Mouse (Mus musculus): Measurements from ENCODE around the gene Zscan29.

Zscan29 gene

DNA sequence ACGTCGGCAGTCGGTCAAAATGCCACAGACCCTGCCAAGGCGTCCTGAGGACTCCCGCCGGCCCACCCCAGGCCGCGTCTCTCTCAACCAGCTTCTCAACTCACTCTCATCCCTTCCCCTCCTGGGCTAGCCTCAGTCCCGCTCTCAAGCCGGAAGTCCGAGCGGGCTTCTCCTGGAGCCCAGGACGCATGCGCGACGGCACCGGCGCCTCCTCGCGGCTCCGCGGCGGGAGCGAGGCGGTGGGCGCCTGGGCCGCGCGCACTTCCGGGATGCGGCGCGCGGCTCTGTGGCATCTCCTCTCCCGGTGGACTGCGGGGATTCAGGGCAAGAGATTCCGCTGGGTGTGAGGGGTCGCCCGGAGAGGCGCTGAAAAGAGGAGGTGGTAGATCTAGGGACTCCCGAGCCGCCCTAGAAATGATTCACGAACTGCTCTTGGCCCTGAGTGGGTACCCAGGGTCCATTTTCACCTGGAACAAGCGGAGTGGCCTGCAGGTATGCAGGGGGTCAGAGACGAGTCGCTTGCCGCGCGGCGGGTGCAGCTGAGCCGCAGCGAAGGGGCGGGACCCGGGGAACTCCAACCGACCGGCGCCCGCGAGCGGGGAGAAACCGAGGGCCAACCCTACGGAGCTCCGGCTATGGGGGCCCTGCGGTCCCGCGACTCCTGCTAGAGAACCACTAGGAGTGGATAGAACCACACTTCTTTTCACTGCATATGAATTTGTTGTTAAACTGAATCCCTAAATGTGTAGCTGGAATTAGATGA lies at the start of gene Zscan29:
Gene Zscan29 (minus strand): TSS at position 146 of the 763 bp plus-strand sequence.
- peak; percentile 87 to 89 for DNase-seq (ENCODE audit: low spot score in 2 of 2)

DNA sequence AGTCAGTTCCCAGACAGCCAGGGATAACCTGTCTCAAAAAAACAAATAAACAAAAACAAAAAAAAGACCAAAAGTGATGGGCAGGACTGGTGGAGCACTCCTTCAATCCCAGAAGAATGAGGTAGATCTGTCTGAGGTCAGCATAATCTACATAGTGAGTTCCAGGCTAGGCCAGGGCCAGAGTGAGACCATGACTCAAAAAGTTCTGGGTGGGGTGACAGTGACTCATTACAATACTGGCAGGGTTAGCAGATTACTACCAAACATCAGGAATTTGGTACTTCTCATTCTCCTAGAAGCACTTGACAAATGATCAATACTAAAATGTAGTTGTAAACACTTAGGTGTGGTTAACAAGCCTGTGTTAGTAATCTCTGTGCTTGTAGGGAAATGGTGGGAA lies 49.1 kb upstream of the Zscan29 start:
- no peak for DNase-seq (ENCODE audit: low spot score in 2 of 2)

DNA sequence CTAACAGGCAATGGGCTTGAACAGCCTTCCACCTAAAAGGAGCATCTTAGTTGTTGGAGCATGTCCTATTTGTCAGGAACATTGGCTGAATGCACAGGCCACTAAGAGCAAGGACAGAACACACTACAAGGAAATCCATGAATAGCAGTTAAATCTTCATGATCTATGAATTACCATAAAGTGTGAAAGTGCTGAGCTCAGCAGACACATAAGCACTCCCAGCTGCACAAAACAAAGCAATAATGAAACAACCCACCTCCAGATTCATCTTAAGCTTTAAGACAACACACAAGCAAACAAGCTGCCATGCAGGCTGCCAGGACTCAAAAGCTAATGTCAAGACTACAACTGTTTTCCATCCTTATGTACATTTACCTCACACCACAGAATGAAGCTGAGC lies 48.3 kb upstream of the Zscan29 start:
- DNase-seq (ENCODE audit: low spot score in 2 of 2), result no peak

DNA sequence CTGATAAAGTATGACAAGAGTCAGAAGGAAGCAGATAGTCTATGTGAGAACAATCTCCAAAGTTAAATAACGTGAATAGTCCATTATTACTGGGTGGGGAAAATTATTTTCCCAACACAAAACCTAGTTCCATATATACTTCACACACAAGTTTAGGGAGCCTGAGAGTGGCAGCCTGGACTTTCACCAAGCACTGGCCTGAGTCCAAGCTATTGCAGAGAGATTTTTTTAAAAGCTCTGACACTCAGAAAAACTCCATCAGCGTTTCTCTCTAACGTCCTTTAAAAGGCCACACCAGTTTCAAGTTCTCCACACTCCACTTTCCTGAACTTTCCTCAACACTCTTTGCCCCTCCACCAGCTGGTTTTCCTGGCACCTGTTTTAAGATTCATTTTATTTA lies 43.6 kb upstream of the Zscan29 start:
- no peak for DNase-seq (ENCODE audit: low spot score in 2 of 2)

DNA sequence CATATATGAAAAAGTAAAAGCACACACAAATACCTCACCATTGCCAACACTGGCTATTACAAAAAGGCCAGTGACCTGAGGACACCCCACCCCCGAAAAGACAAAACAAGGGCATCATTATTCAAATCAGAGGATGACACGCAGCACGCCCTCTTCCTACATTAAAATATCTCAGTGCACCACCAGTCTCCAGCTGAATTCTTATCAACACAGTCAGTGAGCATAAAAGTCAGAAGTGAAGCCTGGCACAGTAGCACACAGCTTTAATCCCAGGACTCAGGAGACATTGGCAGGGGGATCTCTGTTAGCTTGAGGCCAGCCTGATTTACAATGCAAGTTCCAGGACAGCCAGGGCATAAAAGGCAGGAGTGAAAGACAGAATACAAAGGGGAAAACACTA lies 35.6 kb upstream of the Zscan29 start:
- no peak for DNase-seq (ENCODE audit: low spot score in 2 of 2)

DNA sequence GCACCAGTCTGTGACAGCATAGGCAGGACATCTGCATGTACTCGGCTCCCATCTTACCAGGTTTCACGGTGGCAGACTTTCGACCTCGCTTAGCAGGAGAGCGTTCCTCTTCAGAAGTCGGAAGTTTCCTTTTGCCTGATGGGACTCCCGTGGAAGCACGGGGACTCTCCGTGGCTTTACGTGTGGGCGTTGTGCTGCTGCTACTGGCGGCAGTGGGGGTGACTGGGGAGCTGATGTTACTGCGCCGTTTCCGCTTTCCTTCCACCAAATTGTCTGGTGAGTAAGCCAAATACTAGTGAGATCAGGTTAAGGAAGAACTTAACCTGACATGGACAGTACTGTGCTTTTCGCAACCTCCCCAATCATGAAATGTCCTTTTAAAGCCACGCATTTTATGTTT lies 33.4 kb upstream of the Zscan29 start:
- DNase-seq (ENCODE audit: low spot score in 2 of 2), result no peak

DNA sequence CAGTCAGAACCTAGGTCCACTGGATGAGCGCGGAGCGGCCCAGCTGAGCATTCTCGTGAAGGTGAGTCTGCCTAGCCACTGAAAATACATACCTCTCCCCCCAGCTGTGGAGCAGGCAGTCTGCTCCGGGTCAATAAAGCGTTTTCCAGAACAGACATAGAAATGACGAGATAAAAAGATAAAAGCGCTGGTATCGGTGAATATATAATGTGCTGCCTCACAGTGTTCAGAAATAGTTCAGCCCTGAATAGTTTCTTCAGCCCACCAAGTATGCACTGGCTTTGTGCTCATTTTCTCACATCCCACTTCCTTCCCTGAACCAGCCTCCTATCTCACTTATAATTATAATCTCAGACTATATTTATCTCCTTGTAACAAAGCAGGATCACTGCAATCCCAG lies 24.5 kb upstream of the Zscan29 start:
- no peak for DNase-seq (ENCODE audit: low spot score in 2 of 2)

DNA sequence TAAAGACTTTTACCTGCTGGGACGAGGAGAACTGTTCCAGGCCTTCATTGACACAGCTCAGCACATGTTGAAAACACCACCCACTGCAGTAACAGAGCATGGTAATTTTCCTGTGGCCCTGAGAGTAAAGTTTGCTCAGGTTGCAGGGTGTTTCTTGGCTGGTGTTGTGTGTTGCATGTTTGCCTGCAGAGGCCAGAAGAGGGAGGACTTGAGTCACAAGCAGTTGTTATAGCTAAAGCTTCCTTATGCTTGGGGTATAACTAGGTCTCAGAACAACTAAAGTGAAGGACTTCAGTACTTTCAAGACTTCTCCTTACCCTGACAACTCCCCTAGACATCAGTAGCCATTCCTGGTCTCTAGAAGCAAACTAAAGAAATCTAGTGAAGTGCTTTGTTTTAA lies 17.6 kb upstream of the Zscan29 start:
- DNase-seq (ENCODE audit: low spot score in 2 of 2), result no peak

DNA sequence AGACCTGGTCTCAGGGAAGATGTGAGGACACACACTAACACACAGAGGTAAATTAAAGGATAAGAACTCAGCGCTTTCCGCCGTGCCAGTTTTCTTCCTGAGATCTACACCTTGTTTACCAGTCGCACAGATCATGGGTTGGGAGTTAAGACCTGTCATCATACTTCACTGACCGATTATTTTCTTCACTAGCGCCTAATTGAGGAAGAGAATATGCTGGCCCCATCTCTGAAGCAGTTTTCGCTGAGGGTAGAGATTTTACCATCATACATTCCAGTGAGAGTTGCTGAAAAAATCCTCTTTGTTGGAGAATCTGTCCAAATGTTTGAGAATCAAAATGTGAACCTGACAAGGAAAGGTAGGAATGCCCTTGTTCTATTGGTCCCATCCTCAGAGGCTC lies 13.2 kb upstream of the Zscan29 start:
- DNase-seq (ENCODE audit: low spot score in 2 of 2), result no peak

DNA sequence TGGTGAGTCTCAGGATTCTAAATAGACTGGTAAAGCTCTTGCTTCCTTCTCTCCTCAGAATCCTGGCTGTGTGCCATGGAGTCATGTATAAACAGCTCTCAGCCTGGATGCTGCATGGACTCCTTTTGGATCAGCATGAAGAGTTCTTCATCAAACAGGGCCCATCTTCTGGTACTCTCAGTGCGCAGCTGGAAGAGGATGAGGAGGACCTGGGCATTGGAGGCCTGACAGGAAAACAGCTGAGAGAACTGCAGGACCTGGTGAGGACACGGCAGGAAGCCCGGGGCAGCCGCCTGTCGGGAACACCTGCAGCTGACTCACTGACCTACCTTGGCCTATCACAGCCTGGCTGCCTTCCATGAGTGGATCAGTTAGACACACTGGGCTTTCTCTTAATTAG lies 12.5 kb upstream of the Zscan29 start:
- no peak for DNase-seq (ENCODE audit: low spot score in 2 of 2)

DNA sequence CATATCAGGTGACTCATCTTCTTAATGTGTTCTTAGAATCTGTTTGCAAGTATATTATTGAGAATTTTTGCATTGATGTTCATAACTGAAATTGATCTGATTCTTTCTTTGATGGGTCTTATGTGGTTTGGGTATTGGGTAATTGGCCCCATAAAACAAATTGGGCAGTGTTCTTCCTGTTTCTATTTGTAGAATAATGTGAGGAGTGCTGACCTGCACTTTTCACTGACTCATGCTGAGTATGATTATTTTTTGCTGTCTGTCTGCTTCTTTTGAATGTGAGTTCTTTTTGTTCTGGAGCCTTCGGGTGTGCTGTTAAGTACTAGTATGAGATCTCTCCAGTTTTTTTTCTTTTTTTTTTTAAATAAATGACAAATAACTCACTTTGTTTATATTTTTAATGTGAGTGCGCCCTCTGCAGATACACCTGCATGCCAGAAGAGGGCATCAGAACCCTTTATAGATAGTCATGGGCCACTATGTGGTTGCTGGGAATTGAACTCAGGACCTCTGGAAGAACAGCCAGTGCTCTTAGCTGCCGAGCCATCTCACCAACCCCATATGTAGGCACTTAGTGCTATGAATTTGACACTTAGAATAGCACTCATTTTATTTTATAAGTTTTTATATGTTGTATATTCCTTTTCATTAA lies 8.0 kb upstream of the Zscan29 start:
- no peak for DNase-seq (ENCODE audit: low spot score in 2 of 2)

DNA sequence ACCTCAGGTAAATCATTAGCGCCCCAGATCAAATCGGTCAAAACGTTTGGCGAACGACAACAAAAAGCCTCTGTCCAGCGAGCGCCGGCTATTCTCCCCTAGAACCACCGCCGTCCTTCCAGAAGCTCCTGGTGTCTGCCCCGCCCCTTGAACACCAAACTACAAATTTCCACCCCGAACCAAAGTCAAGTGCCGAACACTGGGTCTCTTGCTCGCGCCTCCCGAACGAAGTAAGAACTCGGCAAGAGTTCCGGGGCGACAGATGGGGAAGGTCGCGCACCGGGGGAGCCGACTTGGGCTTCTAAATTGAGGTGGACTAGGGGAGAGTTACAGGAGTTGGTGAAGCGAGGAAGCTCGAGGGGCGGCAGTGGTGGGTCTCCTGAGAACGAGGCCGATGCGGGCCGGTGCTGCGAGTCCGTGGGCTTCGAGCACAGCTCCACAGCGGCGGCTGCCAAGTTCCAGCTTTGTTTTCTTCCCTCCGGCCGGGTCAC lies 399 bp downstream of the Zscan29 start, which contains the start of gene Tubgcp4:
Gene Tubgcp4 (plus strand): TSS at position 174 of the 491 bp plus-strand sequence.
- peak in 1 of 2 experiments; percentile 62 for DNase-seq (ENCODE audit: low spot score in 2 of 2)

DNA sequence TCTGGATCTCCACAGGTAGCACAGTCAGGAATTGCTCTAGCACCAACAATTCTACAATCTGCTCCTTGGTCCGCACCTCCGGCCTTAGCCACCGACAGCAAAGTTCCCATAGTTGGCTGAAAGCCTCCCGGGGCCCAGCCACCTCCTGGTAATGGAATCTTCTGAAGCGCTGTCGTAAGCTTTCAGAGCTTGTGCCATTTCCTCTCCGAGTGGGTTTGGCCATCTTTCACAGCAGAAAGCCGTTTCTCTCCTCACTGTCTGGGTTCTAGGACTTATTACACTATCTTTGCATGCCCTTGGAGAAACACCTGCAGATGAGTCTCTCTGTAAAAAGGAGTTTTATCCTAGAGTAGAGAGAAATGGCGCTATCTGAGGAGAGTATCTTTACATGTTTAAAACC lies 1.0 kb downstream of the Zscan29 start:
- DNase-seq (ENCODE audit: low spot score in 2 of 2), result no peak

DNA sequence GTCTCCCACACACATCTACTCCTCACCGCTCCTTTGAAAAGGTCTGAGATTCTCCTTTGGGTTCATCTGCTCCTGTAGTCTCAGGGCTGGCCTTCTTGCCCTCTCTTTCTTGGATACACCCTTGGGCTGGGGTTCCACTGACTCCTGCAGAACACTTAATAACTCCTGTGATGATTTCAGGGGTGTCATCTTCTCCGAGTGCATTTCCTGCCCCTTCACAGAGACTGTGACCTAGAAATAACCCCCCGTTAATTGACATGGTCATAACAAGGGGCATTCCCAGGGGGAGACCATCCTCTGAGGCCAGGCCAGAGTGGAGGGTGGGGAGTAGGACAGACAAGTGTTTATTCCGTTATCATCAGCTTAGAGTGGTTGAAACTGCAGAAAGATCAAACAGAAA lies 1.8 kb downstream of the Zscan29 start:
- no peak for DNase-seq (ENCODE audit: low spot score in 2 of 2)

DNA sequence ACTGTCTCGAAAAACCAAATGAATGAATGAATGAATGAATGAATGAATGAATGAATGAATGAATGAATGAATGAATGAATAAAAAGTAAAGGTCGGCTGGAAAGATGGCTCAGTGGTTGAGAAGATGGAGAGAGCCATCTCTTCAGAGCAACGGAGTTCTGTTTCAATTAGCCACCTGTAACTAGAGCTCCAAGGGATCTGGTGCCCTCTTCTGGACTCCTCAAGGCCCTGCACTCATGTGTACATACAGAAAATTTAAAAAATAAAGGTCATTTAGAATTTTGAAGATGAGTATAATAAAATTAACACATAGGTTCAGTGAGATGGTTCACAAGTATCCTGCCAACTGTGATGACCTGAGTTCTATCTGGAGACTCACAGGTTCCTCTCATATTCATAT lies 17.8 kb downstream of the Zscan29 start:
- no peak for DNase-seq (ENCODE audit: low spot score in 2 of 2)

DNA sequence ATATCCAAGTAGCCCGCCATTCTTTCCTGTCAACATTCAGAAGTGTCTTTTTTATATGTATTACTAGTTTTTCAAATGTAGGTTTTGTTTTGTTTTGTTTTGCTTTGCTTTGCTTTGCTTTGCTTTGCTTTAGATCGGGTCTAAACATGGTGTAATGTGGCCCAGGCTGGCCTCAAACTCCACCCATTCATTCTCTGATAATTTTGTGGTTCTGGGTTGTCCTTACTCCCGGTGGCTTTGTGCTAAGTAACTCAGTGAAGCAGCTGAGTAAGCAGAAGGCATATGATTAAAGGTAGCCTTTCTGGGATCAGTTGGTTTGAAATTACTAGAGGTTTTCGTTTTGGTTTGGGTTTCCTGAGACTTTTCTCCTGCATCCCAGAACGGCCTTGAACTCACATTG lies 21.2 kb downstream of the Zscan29 start:
- DNase-seq (ENCODE audit: low spot score in 2 of 2), result no peak

DNA sequence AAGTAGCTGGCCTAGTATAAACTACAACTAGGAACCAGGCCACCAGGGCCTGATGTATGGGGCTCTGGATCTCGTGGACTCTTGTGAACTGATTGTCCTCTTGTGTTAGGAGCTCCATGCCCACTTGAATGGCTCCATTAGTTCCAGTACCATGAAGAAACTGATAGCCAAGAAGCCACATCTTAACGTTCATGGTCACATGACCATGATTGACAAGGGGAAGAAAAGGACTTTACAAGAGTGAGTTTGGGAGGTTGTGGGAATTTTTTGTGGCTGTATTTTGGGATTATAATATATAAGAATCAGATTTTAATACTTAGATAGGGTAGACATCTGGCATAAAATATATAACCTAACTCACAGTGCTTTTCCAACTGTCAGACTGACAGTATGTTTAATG lies 28.5 kb downstream of the Zscan29 start:
- no peak for DNase-seq (ENCODE audit: low spot score in 2 of 2)

DNA sequence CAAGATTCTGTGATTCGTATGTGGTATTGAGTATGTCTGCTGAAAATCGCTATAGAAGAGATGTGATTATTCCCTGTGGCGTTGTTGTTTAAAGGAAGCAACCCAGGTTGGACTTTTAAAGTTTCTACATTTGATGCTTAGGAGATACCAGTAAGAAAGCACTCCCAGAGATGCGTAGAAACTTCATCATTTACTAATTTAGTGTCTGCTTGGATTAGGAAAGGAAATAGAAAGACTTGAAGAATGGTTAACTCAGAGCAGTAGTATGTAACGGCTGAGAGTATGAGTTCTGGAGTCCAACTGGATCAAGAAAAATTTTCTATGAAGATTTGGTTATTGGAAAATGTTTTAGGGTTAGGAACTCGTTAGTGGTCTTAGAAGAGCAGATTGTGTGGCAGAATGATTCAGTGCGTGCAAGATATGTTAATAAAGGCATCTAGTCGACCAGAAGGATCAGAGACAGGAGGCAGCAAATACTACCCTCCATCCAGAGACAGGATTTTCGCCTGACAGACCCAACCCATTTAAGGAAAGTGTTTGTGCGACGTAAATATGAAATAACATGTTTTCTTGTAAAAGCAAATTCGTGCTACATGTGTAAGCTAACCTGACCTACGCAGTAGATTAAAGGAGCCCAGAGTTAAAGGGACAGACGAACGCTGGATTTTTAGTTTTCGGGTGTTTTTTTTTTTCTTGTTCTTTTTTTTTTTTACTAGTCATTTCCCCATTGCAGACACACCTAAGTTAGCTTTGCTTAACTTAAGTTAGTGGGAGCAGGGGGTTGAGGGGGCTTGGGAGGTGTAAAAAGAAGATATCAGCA lies 29.5 kb downstream of the Zscan29 start:
- DNase-seq (ENCODE audit: low spot score in 2 of 2), result no peak

DNA sequence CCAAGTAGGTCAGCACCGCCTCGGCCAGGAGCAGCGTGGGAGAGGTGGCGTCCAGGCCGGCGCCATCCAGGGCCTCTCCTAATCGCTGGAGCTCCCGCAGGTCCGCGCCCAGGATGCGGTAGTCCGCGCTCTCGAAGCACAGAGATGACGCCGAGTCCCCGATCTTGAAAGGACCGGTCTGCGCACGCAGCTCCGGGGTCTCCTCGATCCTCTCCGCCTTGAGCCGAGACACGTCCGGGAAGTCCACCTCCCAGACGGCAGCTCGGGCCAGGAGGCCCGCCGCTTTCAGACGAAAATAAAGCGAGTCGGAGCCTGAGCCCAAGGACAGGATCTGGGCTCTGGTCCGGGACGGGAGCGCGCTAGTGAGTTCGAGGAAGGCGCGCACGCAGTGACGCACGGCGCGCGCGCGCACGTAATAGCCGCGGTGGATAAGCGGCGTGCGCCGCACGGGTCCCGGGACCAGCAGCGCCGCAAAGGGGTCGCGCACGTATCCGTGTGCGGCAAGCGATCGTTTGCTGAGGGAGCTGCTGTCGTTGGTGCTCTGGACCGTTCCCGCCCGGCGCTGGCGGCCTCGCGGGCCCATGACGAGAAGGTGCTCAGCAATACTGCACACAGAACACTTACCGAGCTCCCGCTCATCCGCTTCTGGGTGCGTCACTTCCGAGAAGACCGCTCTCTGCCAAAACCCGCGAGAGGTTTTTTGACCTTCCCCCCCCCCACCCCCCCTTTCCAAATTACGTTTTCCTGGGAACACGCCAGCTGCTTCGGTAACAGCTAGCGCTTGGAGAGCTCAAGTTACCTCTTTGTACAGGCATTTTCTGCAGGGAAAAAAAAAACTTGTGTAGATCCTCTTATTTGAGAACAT lies 30.7 kb downstream of the Zscan29 start, which contains the start of the genes Adal and Lcmt2:
Gene Adal (plus strand): TSS at position 411 of the 865 bp plus-strand sequence.
Gene Lcmt2 (minus strand): TSS at position 636 of the 865 bp plus-strand sequence.
- DNase-seq (ENCODE audit: low spot score in 2 of 2), result peak; percentile 88 to 89

DNA sequence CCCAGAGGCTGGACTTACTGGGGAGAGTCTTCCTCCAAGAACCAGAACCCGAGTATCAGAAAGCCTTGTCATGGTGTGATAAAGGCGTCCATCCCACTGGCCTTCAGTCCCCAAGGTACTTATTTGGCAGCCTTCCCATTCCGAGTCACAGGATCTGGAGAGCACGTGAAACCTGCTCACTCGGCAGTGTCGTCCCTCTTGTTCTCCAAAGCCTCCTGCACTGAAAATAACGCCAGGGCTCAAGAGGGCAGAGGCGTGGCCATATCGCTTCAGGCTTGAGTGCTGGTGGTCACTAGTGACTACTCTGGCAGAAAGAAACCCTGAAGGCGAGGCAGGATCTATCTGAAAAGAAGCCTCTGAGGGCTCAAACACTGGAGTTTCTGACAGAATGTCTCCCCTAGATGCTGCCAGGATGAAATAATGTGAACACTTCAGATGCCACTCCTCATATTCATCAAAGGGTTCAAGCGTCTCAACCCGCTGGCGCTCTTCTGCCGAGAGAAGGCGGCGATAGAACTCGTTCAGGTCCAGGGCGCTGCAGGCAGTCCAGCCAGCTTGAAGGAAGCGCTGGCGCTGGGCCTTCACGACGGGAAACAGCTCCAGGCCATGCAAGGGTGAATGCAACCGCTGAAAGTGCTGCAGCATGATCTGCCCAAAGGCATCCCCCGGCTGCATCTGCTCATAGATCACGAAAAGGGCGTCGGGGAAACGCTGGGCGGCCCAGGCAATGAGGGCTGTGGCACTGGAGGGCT lies 31.5 kb downstream of the Zscan29 start:
- DNase-seq (ENCODE audit: low spot score in 2 of 2), result no peak

DNA sequence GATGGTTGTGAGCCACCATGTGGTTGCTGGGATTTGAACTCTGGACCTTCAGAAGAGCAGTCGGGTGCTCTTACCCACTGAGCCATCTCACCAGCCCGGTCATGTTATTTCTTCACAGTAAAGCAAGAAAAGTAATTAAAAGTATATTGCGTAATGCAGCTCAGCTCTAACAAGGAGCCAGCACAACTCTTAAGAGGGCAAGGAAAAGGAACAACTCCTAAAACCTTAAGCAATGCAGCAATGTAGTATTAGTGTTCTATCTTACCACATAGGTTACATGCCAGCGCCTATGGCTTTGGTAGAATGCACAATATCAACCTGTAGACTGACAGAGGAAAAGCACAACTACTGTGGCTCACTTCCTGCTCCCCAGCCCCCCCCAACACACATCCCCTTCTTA lies 33.6 kb downstream of the Zscan29 start:
- DNase-seq (ENCODE audit: low spot score in 2 of 2), result no peak

Measured in urinary bladder, postnatal 4 days (tissue).